Mouse (Mus musculus) spleen, adult 2 months (tissue): ENCODE data around the gene Gse1.

Experiments
- CTCF ChIP-seq: fragments of 200-500 bp; IDR thresholded peaks from 2 replicates; pipeline ENCODE4 v1.5.1; 2011; ENCODE audit warnings: mild to moderate bottlenecking, inconsistent platforms; ENCODE audit not compliant: insufficient read depth, insufficient read length, insufficient replicate concordance; ENCODE audit errors: extremely low read depth
- POLR2A ChIP-seq: fragments of 200-500 bp; IDR thresholded peaks from 2 replicates; pipeline ENCODE4 v1.6.1; 2011; ENCODE audit warnings: low read depth, low read length, inconsistent platforms

- TF ChIP-seq POLR2A (no peak), CTCF (no peak)
Observed at GRCm38 (mm10) chr8:120449139-120449538, 220.9 kb downstream of the Gse1 start.
